Mouse (Mus musculus) thymus, adult 2 months (tissue): ENCODE data around the gene Itgb7. TPM values are rescaled to one million over a fixed set of nuclear protein-coding genes. Genes with fewer than 3 reads are reported as not detected.
A peak's percentile ranks its signal among the peaks of the same experiment; 100 is the strongest.

Source experiments
- DNase-seq: peaks from one replicate; pipeline ENCODE4 v3.0.0; 2021
- H3K27ac ChIP-seq: fragments of 200-500 bp; 2 replicates; pipeline ENCODE4 v1.5.1; 2012; ENCODE audit warnings: low read length, control low read depth; ENCODE audit not compliant: control insufficient read depth, insufficient read depth
- H3K27me3 ChIP-seq: fragments of 200-500 bp; 2 replicates; pipeline ENCODE4 v1.6.1; 2012; ENCODE audit warnings: mild to moderate bottlenecking, low read length, moderate library complexity, mixed read lengths; ENCODE audit not compliant: control insufficient read depth, insufficient read depth
- H3K36me3 ChIP-seq: fragments of 200-500 bp; 2 replicates; pipeline ENCODE4 v1.6.1; 2012; ENCODE audit warnings: mild to moderate bottlenecking, low read length, moderate library complexity; ENCODE audit not compliant: control insufficient read depth, insufficient read depth
- H3K4me1 ChIP-seq: fragments of 200-500 bp; replicated peaks from 2 replicates; pipeline ENCODE4 v1.6.1; 2012; ENCODE audit warnings: low read length; ENCODE audit not compliant: control insufficient read depth, insufficient read depth
- H3K4me3 ChIP-seq: fragments of 200-500 bp; 2 replicates; pipeline ENCODE4 v1.5.1; 2012; ENCODE audit warnings: mild to moderate bottlenecking, low read length, control low read depth, moderate library complexity; ENCODE audit not compliant: control insufficient read depth, insufficient read depth
- CTCF ChIP-seq: fragments of 200-500 bp; IDR thresholded peaks from 2 replicates; pipeline ENCODE4 v1.5.1; 2012; ENCODE audit warnings: mild to moderate bottlenecking, control low read depth, low read length, moderate library complexity, borderline replicate concordance; ENCODE audit not compliant: control insufficient read depth, poor library complexity, insufficient read depth; ENCODE audit errors: extremely low read depth
- POLR2A ChIP-seq: fragments of 200-500 bp; IDR thresholded peaks from 2 replicates; pipeline ENCODE4 v1.6.1; 2012; ENCODE audit warnings: mild to moderate bottlenecking, low read length, control low read depth, moderate library complexity; ENCODE audit not compliant: control insufficient read depth, poor library complexity, insufficient read depth; ENCODE audit errors: extremely low read depth
- WGBS: fragments of 180-500 bp; shearing (Covaris S2); methylation state at CpG from one replicate; pipeline ENCODE4 v1.1.7; 2018; 5-methylcytosine and 5-hydroxymethylcytosine counted together
- polyA plus RNA-seq: library from polyadenylated mRNA; depleted of rRNA; stranded (reverse); fragments of >200 nt; gene quantifications from 2 replicates; pipeline ENCODE4 v1.2.3, GENCODE M21; 2012

Gene Itgb7
- polyA plus RNA-seq, 1 experiment: 82.8 TPM

DNA sequence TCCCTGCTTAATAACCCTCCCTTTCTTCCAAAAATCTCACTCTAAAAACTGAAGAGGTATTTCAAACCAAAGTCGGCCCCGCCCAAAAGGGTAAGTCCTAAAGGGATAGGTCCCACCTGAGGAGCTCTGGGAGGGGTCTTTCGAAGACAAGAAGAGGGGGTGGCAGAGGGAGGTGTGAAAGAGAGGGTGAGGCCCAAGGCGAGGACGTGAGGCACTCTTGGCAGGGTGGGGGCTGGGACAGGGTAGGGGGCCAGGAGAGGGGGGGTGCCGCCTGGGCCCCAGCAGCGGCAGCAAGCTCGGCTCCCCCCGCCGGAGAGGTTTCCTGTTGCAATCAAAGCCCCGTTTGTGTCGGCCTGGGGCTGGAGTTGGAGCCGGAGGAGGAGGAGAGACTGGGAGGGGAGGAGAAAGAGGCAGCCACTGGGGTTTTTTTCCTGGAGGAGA is 17.5 kb upstream of the Itgb7 start:
- no peak overlapping the region for H3K27ac ChIP-seq
- WGBS: 24% methylated on average over 13 of the region's 13 CpGs
- no peak overlapping the region for H3K4me3 ChIP-seq
- no peak for DNase-seq
- peaks cover 28% of the 10 kb centered on the region for H3K4me1 ChIP-seq
- H3K36me3 ChIP-seq: no peaks in the 10 kb centered on the region
- H3K27me3 ChIP-seq: peaks cover 11% of the 10 kb centered on the region; the same call in 1 of the 2 replicates
- TF ChIP-seq POLR2A (no peak), CTCF (no peak)

DNA sequence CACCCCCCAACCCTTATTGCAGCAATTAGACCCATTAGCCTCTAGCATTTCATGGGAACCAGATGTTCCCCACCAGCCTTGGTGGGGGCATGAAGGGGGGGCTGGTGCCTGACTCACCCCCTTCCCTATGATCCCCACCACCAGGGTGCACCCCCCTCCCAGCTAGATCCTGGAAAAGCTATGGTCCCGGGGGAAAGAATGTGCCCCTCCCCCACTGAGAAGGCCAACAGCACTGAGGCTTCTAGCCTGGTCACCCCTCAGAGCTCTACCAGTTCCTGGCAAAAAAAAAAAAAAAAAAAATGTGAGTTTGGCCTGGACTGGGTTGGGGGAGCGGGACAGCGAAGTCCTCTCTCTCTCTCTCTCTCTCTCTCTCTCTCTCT is 17.1 kb upstream of the Itgb7 start:
- WGBS: 36% methylated on average over 3 of the region's 3 CpGs
- Histone ChIP-seq H3K27ac (no peak overlapping the region), H3K4me1 (peaks cover 28% of the 10 kb centered on the region), H3K4me3 (no peak overlapping the region), H3K36me3 (no peaks in the 10 kb centered on the region), H3K27me3 (peaks cover 11% of the 10 kb centered on the region; the same call in 1 of the 2 replicates)
- no peak for DNase-seq
- TF ChIP-seq POLR2A (no peak), CTCF (no peak)

DNA sequence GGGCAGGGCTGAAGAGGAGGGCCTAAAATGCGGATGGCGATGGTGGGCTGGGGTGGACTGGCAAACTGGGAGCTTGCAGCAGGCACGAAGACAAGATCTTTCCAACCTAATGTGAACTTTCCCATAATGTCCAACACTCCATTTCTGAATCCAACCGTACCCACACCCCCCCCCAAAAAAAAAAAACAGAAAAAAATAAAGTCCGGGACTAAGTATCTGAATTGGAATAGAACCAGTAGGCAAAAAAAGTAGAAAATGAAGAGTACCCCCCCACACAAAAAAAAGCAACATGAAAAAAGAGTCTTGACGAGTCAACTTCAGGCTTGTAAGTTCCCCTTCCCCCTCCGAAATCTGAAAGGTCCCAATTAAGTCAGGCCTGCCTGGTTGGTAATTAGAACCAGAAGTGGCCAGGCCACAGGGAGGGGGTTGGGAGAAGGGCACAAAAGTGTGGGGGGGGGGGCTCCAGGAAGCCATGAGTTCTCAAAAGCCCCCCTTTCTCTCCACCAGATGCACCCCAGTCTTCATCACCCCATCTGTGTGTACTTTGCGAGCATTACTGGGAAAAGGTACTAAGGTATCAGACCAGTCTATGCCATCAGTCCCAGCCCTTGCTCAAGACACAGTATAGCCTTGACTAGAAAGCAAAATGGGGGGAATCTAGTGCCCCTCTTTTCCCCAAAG is 16.5 kb upstream of the Itgb7 start:
- H3K36me3 ChIP-seq: no peaks in the 10 kb centered on the region
- 24% methylated on average over 8 of the region's 8 CpGs for WGBS
- H3K27me3 ChIP-seq: peaks cover 11% of the 10 kb centered on the region; the same call in 1 of the 2 replicates
- no peak for DNase-seq
- peaks cover 33% of the 10 kb centered on the region for H3K4me1 ChIP-seq
- TF ChIP-seq POLR2A (no peak), CTCF (no peak)
- peak overlapping the region; percentile 55 for H3K4me3 ChIP-seq
- H3K27ac ChIP-seq: no peak overlapping the region

DNA sequence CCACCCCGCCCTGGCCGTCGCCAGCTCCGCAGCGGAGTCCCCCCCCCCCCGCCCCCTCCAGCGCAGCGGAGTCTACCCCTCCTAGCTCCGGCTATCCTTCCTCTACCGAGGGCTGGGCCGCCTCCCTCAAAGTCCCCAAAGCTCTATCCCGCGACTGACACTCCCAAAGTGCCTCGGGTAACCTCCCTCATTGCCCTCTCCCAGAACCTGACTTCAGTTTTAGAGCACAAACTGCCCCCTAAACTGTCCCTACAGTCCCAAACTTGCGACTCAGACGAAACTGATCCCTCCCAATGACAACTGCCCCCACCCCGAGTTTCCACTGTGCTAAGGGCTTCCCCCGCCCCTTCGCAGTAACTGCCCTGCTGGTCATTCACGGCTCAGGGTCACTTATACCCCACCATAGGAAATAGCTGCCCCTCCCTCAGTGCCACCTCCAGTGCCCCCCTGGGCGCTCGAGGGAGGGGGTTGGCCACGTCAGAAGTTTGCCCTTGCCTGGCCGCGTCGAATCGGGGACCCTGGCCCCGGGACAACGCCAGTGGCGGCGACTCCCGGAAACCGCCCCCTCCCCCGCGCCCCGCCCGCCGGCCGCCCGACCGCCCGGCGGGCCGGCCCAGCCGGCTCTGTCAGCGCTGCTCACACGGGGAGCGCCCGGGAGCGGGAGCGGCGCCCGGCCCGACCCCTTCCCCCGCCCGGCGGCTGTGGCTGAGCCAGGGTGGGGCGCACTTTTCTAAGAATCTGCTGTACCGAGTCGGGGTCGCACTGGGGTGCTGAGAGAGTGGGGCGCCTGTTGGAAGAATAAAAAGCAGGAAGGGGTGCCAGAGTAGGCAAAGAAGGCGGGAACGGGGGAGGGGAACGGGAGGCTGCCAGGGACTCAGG is 15.7 kb upstream of the Itgb7 start:
- peak; percentile 48 for DNase-seq
- TF ChIP-seq CTCF (no peak), POLR2A (no peak)
- Histone ChIP-seq H3K36me3 (no peaks in the 10 kb centered on the region), H3K27me3 (peaks cover 11% of the 10 kb centered on the region; the same call in 1 of the 2 replicates), H3K27ac (peak overlapping the region; percentile 47; the same call in 1 of the 2 replicates), H3K4me1 (peaks cover 36% of the 10 kb centered on the region), H3K4me3 (peak overlapping the region; percentile 55)
- 1% methylated on average over 63 of the region's 65 CpGs for WGBS

DNA sequence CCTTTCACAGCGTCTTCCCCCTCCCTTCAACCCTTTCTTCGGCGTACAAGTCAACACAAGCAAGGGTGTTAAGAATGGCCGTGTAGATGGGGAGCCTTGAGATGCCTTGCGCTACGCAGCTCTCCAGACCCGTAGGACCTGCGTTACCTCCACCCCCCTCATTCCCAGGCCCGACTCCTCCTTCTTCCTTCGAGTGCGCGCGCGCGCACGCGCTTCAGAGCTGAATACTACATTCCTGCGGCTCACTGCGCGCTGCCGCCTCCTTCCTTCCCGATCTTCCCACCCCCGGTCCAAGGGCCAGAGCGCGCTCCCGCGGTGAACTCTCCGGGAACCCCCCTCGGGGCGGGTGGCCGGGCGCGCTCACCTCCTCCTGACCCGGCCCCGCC is 15.1 kb upstream of the Itgb7 start:
- Histone ChIP-seq H3K4me1 (peaks cover 36% of the 10 kb centered on the region), H3K27ac (0 out of 2 replicates have a peak overlapping the region, but pooled peaks have one; percentile 2), H3K4me3 (peak overlapping the region; percentile 55), H3K27me3 (peaks cover 11% of the 10 kb centered on the region; the same call in 1 of the 2 replicates), H3K36me3 (no peaks in the 10 kb centered on the region)
- no peak for TF ChIP-seq CTCF
- no peak for TF ChIP-seq POLR2A
- DNase-seq: peak; percentile 70
- WGBS: under 1% methylated on average over 35 of the region's 35 CpGs

DNA sequence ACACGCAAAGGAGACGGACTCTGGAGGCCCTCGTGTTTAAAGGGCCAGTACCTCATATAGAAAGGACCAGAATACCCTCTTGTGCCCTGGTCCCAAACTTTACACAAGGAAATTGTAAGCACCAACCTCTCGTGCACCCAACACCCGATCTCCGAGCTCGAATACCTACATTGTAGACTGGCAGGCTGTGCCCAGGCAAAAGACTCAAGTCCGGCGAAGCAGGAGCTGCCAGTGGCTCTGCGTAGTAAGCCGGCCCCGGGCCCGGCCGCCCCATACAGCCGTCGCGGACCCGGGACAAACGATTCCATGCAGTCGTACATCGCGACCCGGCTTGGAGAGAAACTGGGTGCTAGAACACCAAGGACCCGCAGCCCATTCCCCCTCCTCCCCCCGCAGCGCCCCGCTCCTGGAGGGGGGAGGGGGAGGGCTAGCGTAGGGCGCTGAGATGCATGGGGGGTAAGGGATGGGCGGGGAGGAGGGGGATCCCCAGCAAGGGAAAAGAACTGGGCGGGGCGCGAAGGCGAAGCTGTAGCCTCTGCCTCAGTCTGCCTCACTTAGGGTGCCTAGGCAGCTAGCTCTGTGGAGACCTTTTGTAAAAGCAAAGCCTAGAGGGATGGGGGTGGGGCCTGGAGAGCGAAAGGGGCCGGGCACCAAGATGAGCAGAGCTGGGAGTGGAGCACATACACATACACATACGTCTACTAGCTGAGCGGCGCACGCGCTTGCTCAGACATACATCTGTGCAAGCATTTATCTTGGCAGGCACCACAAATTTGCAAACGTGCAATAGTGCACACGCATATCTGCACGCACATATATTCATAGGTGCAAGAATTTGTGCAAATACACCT is 14.4 kb upstream of the Itgb7 start:
- 3% methylated on average over 43 of the region's 44 CpGs for WGBS
- DNase-seq: peak; percentile 61
- H3K27me3 ChIP-seq: peaks cover 11% of the 10 kb centered on the region; the same call in 1 of the 2 replicates
- peaks cover 36% of the 10 kb centered on the region for H3K4me1 ChIP-seq
- TF ChIP-seq POLR2A (no peak), CTCF (no peak)
- peak overlapping the region; percentile 55 for H3K4me3 ChIP-seq
- peak overlapping the region; percentile 55; the same call in 1 of the 2 replicates for H3K27ac ChIP-seq
- no peaks in the 10 kb centered on the region for H3K36me3 ChIP-seq
